Mouse (Mus musculus) lung, adult 18-20 months (tissue): ENCODE data around the gene Cenpo.
"Not testable (repeated sequence)": the region's sequence is repeated elsewhere in the genome, so short reads cannot be mapped to it uniquely, and the experiment has no call there.

Experiments
- DNase-seq, 2 experiments: peaks; one replicate each; pipeline ENCODE4 v3.0.0; 2022; ENCODE audit warnings: mixed read lengths in 2 of 2

The Cenpo gene

GRCm38 (mm10) chr12:4233572-4234508, at the start of gene Cenpo, which contains the start of gene Ptrhd1:
Gene Cenpo (minus strand): TSS chr12:4234294.
Gene Ptrhd1 (plus strand): TSS chr12:4234027.
- peak; percentile 98 for DNase-seq

- no peak for DNase-seq
Measured at GRCm38 (mm10) chr12:4279878-4280277, 45.8 kb upstream of the Cenpo start.

GRCm38 (mm10) chr12:4278978-4279755, 45.1 kb upstream of the Cenpo start:
- DNase-seq = no peak

- no peak for DNase-seq
Measured at GRCm38 (mm10) chr12:4271078-4271477, 37.0 kb upstream of the Cenpo start.

GRCm38 (mm10) chr12:4267765-4268164, 33.7 kb upstream of the Cenpo start:
- DNase-seq = no peak

- DNase-seq = no peak
Measured at GRCm38 (mm10) chr12:4252742-4253655, 18.9 kb upstream of the Cenpo start.

- no peak for DNase-seq
Measured at GRCm38 (mm10) chr12:4249786-4250185, 15.7 kb upstream of the Cenpo start.

GRCm38 (mm10) chr12:4245742-4246141, 11.6 kb upstream of the Cenpo start:
- DNase-seq = no peak

GRCm38 (mm10) chr12:4243805-4244204, 9.7 kb upstream of the Cenpo start:
- no peak for DNase-seq

GRCm38 (mm10) chr12:4240281-4240680, 6.2 kb upstream of the Cenpo start:
- not testable (repeated sequence) for DNase-seq

- no peak for DNase-seq
Measured at GRCm38 (mm10) chr12:4237481-4237880, 3.4 kb upstream of the Cenpo start.

GRCm38 (mm10) chr12:4232777-4233176, 1.3 kb downstream of the Cenpo start:
- no peak for DNase-seq

GRCm38 (mm10) chr12:4230156-4230555, 3.9 kb downstream of the Cenpo start:
- DNase-seq = no peak

GRCm38 (mm10) chr12:4212908-4213307, 21.2 kb downstream of the Cenpo start:
- DNase-seq = no peak

- DNase-seq = peak; percentile 34 to 51
Measured at GRCm38 (mm10) chr12:4211174-4211573, 22.9 kb downstream of the Cenpo start.

GRCm38 (mm10) chr12:4209196-4209595, 24.9 kb downstream of the Cenpo start:
- peak in 1 of 2 experiments; percentile 2 for DNase-seq

GRCm38 (mm10) chr12:4208405-4209133, 25.5 kb downstream of the Cenpo start:
- DNase-seq = peak; percentile 45 to 50

- peak in 1 of 2 experiments; percentile 1 for DNase-seq
Measured at GRCm38 (mm10) chr12:4206106-4206505, 28.0 kb downstream of the Cenpo start.

GRCm38 (mm10) chr12:4202206-4202605, 31.9 kb downstream of the Cenpo start:
- DNase-seq = peak in 1 of 2 experiments; percentile 2

GRCm38 (mm10) chr12:4201454-4202200, 32.5 kb downstream of the Cenpo start:
- DNase-seq = peak in 1 of 2 experiments; percentile 11

GRCm38 (mm10) chr12:4199271-4199670, 34.8 kb downstream of the Cenpo start:
- peak in 1 of 2 experiments; percentile 3 for DNase-seq
